Mouse (Mus musculus): ENCODE data around the gene Cdh13.

- TF ChIP-seq EP300 (IDR thresholded peaks at IDR 0.05; ENCODE audit: insufficient read depth, low read depth, low read length), result no peak
- TF ChIP-seq CTCF (IDR thresholded peaks at IDR 0.05), result no peak
- no peak for TF ChIP-seq POLR2A (IDR thresholded peaks at IDR 0.05; ENCODE audit: insufficient read depth, low read depth, low read length)
These were observed 268.9 kb downstream of the Cdh13 start for GRCm38 (mm10) chr8:118552397-118552796.

Data from heart, adult 2 months (tissue).